Mouse (Mus musculus) MEL (cell line): ENCODE data around the gene 4930447C04Rik.

Source experiments
- CTCF ChIP-seq, 3 experiments: IDR thresholded peaks in 2 of 3; conservative IDR thresholded peaks in 1 of 3; 2 replicates each; pipeline ENCODE4 v1.5.1; 2011 to 2012; ENCODE audit warnings: low read length in 3 of 3, low read depth in 2 of 3, mild to moderate bottlenecking in 2 of 3, improper control_type of control experiment in 1 of 3, inconsistent platforms in 1 of 3, mixed read lengths in 1 of 3, moderate library complexity in 1 of 3; ENCODE audit not compliant: control insufficient read depth in 1 of 3, insufficient read depth in 1 of 3, poor library complexity in 1 of 3, severe bottlenecking in 1 of 3
- EP300 ChIP-seq, 2 experiments: IDR thresholded peaks; 2 replicates each; pipeline ENCODE4 v1.6.1; 2011; ENCODE audit warnings: improper control_type of control experiment in 2 of 2, low read length in 2 of 2, low read depth in 1 of 2, mild to moderate bottlenecking in 1 of 2
- GABPA ChIP-seq: IDR thresholded peaks from 2 replicates; pipeline ENCODE4 v1.6.1; 2012; ENCODE audit warnings: low read depth, mild to moderate bottlenecking, inconsistent platforms, low read length, improper control_type of control experiment, moderate library complexity
- MEF2A ChIP-seq: IDR thresholded peaks from 2 replicates; pipeline ENCODE4 v1.6.1; 2014; ENCODE audit warnings: low read depth, mild to moderate bottlenecking, inconsistent platforms, low read length, improper control_type of control experiment; ENCODE audit not compliant: poor library complexity, insufficient replicate concordance, severe bottlenecking; ENCODE audit errors: extremely low read depth
- MYB ChIP-seq: IDR thresholded peaks from 2 replicates; pipeline ENCODE4 v1.6.1; 2011; ENCODE audit warnings: mild to moderate bottlenecking, low read depth, low read length, improper control_type of control experiment
- POLR2AphosphoS5 ChIP-seq: IDR thresholded peaks from 2 replicates; pipeline ENCODE4 v1.6.1; 2012; ENCODE audit warnings: low read depth, borderline replicate concordance, mild to moderate bottlenecking, inconsistent platforms, low read length, moderate library complexity, mixed read lengths
- SMC3 ChIP-seq: IDR thresholded peaks from 2 replicates; pipeline ENCODE4 v1.6.1; 2011; ENCODE audit warnings: low read depth, low read length, improper control_type of control experiment
- TAL1 ChIP-seq: IDR thresholded peaks from 2 replicates; pipeline ENCODE4 v1.6.1; 2012; ENCODE audit warnings: mild to moderate bottlenecking, inconsistent platforms, low read length, moderate library complexity, mixed read lengths
- USF1 ChIP-seq: IDR thresholded peaks from 2 replicates; pipeline ENCODE4 v1.6.1; 2014; ENCODE audit warnings: low read depth, mild to moderate bottlenecking, inconsistent platforms, low read length, improper control_type of control experiment, moderate library complexity
- ZKSCAN1 ChIP-seq: IDR thresholded peaks from 2 replicates; pipeline ENCODE4 v1.6.1; 2012; ENCODE audit warnings: low read depth, mild to moderate bottlenecking, inconsistent platforms, low read length, improper control_type of control experiment, moderate library complexity
- ZMIZ1 ChIP-seq: IDR thresholded peaks from 2 replicates; pipeline ENCODE4 v1.6.1; 2012; ENCODE audit warnings: low read depth, mild to moderate bottlenecking, inconsistent platforms, low read length, improper control_type of control experiment, moderate library complexity

DNA sequence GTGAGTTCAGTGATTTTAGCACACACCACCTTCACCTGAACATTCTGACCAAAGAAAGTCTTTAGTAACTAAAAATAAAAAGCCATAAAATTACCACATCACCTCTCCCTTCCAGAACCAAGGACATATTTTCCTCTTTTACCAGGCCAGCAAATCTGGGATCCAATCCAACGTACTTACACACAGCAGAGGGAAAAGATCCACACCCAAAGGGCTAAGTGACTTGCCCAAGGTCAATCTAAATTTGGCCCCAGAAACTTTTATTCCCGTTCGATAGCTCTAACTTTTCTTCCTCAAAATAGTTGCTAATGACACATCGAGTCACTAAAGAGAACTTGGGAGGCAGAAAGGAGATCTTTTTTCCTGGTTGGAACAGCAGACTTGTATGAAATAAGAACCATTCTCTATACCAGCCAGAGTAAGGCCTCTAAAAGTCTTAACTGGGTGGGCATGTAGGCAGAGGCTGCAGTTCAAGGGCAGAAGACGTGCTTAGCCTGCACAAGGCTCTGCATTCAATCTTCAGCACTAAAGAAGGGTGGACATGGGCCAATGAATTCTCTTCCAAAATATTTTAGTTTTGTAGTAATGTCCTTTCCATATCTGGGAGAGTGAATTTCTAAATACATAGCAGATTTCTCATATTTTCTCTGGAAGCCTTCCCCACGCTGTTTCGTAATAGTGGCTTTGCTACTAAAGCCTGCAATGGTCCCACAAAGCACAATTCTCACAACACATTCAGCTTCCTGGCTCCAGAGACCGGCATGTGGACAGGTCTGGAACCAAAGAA lies 42.7 kb upstream of the 4930447C04Rik start:
- TF ChIP-seq MYB (no peak), ZKSCAN1 (no peak), CTCF (IDR thresholded peaks at IDR 0.05 in 2 of 3, conservative IDR thresholded peaks at IDR 0.05 in 1 of 3; ENCODE audit: control insufficient read depth in 1 of 3, insufficient read depth in 1 of 3, low read depth in 2 of 3, low read length in 3 of 3, poor library complexity in 1 of 3, severe bottlenecking in 1 of 3) (no peak), GABPA (no peak), EP300 (IDR thresholded peaks at IDR 0.05; ENCODE audit: low read depth in 1 of 2, low read length in 2 of 2) (no peak), USF1 (no peak), MEF2A (no peak), POLR2AphosphoS5 (no peak), TAL1 (no peak), SMC3 (no peak), ZMIZ1 (no peak)
